Mouse (Mus musculus) duodenum, adult 2 months (tissue): ENCODE measurements around the gene Runx3. TPM values are rescaled to one million over a fixed set of nuclear protein-coding genes. Genes with fewer than 3 reads are reported as not detected.

ENCODE experiments used
- polyA plus RNA-seq: library from polyadenylated mRNA; depleted of rRNA; stranded (reverse); fragments of >200 nt; gene quantifications from 2 replicates; pipeline ENCODE4 v1.2.3, GENCODE M21; 2012; ENCODE audit warnings: low replicate concordance; rRNA removed

Runx3 gene
- 3.1 and 4.3 TPM in 2 replicates for polyA plus RNA-seq

GRCm38 (mm10) chr4:135120342-135121100 lies at the start of gene Runx3:
Gene Runx3 (plus strand): TSS chr4:135120652.

Other genes starting within 250 kb of the Runx3 start
- 37.9 and 50.6 TPM in 2 replicates for gene Tmem50a, start 205.6 kb upstream of the Runx3 start, polyA plus RNA-seq
- 826 and 1,557 TPM in 2 replicates for gene Rsrp1, start 197.1 kb upstream of the Runx3 start, polyA plus RNA-seq
- 5.9 and 6.0 TPM in 2 replicates for gene Syf2, start 189.8 kb upstream of the Runx3 start, polyA plus RNA-seq
- gene Clic4, start 152.2 kb downstream of the Runx3 start, polyA plus RNA-seq, result 11.8 and 20.2 TPM in 2 replicates
- gene Srrm1, start 232.7 kb downstream of the Runx3 start, polyA plus RNA-seq, result 7.6 and 15.4 TPM in 2 replicates